Mouse (Mus musculus) lung, postnatal 0 days (tissue): Measurements from ENCODE around the gene Pnck.

Source experiments
- CTCF ChIP-seq: IDR thresholded peaks from 2 replicates; pipeline ENCODE4 v1.5.1; 2016; ENCODE audit warnings: antibody characterized with exemption, mild to moderate bottlenecking
- EP300 ChIP-seq: IDR thresholded peaks from 2 replicates; pipeline ENCODE4 v1.6.1; 2016; ENCODE audit warnings: antibody characterized with exemption, mild to moderate bottlenecking, control low read depth

DNA sequence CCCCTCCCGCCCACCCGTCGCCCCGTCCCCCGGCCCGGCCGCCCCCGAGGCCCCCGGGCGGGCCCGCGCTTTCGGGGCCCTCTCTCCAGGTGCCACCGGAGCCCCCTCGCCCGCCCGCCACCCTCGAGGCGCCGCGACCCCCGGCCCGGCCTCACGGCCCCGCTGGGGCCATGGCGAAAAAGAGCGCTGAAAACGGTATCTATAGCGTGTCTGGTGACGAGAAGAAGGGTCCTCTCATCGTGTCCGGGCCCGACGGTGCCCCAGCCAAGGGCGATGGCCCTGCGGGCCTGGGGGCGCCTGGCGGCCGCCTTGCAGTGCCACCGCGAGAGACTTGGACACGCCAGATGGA, 13.7 kb upstream of the Pnck start:
- TF ChIP-seq CTCF (no peak), EP300 (no peak)
